Mouse (Mus musculus) embryo, embryonic 10.5 days (tissue): ENCODE results near the gene Mafk.
A peak's percentile ranks its signal among the peaks of the same experiment; 100 is the strongest.

Experiments used
- DNase-seq: peaks from one replicate; pipeline ENCODE4 v3.0.0-alpha.2; 2015; ENCODE audit warnings: low spot score

The Mafk gene

DNA sequence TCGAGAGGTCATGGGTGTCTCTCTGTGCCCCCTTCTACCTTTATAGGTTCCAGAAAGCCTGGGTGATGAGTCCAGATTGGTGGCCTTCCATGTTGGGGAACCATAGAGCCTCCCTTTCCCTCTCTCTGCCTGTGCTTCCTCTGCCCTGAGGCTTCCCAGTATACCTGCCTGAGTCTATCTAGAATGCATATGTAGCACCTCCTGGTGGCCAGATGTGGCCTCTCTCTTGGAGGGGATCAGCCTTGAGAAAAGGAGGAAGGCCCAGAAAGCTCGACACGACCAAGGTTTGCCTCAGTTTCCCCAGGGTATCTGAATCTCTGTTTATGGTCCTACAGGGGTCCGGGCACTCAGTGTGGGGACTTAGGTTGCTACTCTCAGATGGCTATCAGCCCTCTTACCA is 27.5 kb downstream of the Mafk start:
- peak; percentile 54 for DNase-seq

DNA sequence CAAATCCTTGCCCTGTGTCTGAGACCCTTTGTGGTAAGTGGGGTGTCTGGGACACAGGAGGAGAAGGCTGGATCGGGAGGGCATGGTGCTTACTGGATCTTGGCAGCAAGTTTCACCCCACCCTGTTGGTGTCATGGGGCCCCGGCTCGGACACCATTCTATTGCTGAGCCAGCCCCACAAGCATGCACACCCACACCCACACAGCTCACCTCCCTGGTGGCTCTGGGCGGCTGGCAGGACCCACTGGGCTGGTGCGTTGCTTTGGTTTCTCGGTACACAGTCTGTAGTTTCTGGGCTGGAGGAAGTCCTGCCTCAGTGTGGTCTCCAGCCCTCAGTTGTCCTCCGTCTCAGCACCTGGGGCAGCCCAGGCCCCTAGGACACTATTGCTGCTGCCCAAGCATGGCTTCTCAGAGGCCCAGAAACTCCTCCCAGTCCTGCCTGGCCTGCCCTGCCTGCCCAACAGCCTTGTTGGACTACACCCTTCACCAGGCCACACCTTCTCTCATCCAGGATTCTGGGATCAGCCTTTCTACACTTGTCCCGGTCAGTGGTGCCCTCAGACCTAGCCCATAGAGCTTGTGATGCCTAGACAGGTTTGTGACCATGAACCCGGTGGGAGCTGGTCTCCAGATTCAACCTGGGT is 28.3 kb downstream of the Mafk start, which contains the start of gene Tmem184a:
Gene Tmem184a, minus strand, starts transcription at position 380 of the 644 bp plus-strand sequence.
- DNase-seq: no peak

DNA sequence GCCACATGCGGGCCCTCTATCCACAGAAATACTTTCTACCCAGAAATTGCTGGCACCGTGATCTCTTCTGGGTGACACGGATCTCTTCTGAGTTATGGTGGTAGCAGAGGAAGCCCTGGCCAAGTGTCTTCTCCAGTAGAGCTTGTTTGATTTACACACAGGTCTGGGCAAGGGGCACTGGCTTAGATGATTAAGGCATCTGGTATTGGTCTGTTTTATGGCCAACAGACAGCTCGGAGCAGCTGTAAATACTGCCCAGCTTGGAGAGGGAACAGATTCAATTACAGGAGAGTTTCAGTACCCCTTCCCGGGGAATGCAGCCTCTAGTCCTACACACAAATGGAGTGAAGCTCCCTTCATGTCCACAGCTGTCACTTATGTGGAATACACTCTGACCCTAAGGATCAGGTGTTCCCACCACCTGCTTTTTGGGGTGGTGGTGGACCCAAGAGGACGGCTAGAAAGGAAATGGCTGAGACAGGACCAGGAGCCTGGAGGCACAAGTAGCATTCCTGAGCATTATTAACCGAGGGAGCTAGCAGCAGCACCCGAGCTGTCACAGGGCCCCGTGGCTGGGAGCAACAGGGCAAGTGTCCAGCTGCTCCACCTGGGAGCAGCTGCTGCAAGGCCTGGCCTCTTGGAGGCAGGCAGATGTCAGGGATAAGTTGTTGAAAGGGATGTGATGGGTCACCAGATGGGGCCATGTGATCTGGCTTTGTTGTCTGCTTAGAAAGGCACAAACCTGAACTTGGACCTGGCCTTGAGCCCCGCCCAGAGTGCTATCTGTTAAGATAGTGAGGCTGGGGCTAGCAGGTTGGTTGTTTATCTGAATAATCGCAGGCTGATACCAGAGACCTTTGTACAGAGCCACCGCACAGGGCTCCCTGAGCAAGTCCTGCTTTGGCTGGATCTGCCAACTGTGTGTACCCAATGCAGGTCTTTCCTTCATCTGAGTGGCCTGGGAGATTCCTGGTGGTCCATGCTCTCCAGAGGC is 30.4 kb downstream of the Mafk start:
- no peak for DNase-seq

DNA sequence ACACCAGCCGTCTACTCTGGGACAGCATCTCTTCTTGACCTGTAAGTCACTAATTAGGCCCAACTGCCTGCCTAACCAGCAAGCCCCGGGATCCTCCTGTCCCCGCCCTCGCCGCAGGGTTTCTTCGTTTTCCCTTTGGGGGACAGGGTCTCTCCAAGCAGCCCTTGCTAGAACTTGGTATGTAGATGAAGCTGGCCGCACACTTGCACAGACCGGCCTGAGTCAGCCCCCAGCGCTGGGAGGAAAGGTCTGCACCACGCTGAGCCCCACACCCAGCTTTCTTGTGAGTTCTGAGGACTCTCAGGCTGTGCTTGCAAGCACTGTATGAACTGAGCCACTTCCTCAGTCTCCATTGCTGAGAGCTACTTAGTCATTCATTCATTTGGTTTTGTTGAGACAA is 33.2 kb downstream of the Mafk start:
- DNase-seq: no peak

DNA sequence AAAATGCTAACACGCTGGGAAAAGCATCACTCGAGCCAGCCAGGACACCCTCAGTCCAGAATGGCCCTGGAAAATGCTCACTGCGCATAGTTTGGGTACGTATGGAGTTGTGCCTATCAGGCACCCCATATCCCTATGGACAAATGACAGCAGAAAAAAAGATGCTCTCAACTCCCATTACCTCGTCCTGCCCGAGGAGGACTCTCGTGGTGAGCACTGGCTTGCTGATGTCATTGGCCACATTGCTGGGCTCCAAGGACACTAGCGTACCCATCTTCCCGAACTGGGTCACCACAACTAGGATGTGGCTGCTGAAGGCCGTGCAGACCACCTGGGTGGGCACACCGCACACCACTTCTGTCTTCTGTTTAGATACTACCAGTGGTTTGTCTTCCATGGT is 34.6 kb downstream of the Mafk start:
- no peak for DNase-seq

DNA sequence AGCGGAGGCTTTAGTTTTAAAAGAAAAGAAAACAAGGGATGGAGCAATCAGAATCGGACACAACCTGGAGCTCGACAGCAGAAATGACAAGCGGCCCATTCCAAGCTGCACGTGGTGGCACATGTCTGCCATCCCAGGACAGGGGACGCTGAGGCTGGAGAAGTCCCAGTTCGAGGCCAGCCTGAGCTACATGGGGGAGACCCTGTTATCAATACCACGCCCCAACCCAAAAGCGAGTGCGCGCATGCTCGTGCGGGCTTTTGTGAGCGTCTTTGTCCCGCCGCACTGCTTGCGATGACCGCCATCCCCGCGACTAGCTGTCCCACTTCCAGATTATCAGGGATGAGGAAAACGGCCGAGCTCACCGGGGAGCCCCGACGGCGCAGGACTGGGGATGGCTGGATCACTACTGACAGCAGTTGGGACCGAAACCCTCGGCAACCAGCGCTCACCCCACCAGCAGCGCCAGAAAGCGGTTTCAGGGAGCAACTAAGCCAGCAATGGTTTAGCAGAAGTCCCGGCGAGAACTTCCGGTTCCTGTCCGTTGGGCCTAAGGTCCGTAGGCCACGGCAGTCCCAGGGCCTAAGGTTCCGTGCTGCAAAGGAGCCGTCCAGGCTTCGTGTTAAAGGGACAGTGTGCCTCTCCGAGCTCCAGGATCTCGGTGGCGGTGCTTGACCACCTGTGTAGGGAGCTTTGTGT is 35.2 kb downstream of the Mafk start, which contains the start of the genes Gm26938 and Psmg3:
Gene Gm26938, minus strand, starts transcription at position 51 of the 699 bp plus-strand sequence.
Gene Psmg3, minus strand, starts transcription at position 529 of the 699 bp plus-strand sequence.
- peak; percentile 94 for DNase-seq

DNA sequence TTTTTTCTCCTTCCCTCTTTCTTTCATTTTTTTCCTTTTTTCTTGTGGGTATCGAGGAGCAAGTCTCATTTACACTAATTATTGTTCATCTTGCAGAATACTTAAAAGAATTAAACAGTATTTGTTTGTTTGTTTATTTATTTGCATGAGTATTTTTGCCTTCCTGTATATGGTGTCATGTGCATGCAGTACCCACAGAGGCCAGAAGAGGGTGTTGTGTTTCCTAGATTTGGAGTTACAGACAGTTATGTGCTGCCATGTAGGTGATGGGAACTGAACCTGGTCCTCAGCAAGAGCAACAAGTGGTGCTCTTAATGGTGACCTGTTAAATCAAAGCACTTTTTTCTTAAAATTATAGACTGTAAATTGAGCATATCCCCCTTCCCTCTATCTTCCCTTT is 36.3 kb downstream of the Mafk start:
- no peak for DNase-seq

DNA sequence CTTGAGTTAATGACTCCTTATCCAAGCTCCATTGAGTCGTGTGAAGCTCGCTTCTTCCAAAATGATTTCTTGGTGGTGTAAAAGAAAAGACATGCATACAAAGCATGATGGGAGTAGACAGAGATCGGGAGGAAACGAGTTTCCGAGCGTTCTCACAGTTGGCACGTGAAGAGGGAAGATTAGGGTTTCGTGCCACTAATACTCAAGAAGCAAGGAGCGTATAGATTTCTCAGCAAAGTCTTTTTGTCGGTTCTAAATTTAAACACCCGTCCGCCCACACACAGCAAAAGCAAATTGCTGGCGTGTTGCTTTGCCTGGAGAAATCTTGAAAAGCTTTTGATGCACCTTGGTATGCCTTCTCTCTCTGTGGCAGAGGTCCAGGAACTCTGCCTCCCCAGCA is 38.1 kb downstream of the Mafk start:
- no peak for DNase-seq

DNA sequence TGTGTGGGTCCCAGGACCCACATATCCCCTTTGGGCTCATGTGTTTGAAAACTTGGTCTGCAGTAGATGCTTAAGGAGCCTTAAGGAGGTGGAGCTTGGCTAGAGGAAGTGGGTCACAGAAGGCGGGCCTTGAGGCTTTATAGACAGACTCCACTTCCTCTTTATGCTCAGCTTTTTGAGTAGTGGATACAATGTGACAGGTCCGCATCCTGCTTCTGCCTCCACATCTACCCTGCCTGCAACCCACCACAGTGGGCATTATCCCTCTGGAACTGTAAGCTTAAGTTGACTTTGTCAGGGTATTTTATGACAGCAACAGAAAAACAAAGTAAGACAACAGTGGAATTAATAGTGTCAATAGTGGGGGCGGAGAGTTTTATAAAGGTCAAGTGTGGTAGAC is 39.4 kb downstream of the Mafk start:
- DNase-seq: no peak

DNA sequence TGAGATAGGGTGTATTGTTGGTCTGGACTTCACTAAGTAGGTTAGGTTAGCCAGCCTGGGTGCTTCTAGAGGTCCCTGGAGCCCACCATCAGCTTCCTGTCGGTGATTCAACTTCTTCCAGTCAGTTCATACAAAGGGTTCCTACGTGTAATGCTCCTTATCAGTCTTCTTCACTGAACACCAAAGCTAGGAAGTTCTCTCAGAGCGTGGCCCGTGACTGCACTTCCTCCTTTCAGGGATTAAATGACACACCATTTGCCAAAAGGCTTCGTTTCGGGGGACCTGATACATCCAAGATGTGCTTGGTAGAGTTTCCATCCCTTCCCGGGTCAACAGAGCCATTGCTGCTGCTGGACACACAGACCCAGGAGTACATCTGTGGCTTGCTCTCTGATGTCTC is 40.8 kb downstream of the Mafk start:
- no peak for DNase-seq

DNA sequence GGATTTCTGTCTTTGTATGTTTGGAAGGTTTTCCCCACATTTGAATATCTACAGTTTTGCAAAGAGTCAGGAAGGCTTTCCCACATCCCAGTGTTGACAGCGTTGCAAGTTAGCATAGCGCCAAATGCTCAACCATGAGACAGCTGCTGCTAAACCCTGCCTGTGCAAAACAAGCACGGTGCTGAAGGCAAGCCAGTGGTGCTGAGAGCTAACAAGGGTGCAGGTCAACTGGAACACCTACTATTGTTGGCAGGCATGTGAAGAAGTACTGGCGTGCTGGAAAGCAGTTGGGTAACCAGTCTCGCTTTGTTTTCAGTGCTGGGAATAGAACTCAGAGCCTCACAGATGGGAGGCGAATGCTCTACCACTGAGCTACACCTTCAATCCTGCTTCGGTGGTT is 44.4 kb downstream of the Mafk start:
- no peak for DNase-seq

DNA sequence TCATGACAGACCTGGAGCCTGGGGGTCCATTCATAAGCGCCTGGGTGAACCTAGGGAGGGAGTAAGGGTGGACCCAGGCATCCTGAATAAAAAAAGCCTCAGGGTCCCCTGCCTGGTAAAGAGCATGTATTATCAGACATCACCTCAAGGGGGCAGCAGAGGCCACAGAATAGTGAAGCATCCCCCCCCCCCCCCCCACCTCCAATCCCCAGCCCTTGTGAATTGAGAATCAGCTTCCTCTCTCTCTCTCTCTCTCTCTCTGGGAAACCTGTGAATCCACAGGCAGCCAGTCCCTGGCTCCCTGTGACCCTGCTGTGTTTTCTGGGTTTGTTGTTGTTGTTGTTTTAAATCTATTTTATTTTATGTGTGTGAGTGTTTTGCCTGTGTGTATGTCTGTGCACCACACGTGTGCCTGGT is 47.2 kb downstream of the Mafk start:
- peak; percentile 88 for DNase-seq

DNA sequence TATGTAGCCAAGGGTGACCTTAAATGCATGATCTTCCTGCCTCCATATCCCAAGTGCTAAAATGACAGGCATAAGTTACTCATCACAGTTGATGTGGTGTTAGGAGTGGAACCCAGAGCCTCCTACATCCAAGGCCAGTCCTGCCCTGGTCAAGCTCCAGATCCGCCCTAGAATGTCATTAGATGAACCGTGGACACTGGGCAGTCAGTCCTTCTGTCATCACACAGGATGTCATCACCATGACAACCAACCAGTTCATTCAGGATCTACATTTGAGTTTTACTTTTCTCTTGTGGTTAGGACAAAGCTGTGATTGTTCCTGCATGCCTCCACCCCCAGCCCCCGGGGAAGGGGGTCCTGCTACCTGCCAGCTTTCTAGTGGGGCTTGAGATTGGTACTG is 47.8 kb downstream of the Mafk start:
- peak; percentile 54 for DNase-seq

DNA sequence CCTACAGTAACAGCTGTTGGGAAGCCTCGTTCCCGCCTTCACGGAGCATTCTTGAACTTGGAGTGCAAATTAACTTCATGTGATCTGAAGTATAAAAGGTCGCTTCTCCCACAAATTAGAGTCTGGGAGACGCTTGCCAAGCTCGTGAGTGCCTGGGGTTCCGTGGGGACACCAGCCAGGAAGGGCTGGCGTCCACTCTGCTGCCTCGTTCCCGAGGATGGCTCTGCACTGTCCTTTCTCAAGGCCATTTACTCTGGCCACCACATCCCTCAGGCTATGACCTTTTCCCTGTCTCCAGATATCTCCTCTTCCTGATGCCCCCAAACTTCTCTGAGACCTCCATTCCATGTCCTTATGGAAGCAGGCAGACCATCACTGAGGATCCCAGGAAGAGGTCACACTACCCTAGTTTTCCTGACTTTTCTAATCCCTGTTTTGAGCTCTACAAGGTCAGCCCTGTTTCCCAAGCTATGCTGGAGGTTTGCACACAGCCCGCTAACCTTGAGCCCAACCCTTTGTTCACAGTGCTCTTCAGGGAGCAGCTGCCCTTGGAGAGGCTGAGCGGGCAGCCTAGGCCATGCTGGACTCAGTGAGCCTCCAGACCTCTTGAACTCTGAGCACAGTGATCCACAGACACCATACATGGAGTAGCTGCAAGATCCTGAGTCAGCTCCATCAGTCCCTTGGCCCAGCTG is 58.5 kb downstream of the Mafk start:
- no peak for DNase-seq
